Mouse (Mus musculus) CH12.LX (cell line): ENCODE measurements around the gene Glyatl3. TPM values are rescaled to one million over a fixed set of nuclear protein-coding genes. Genes with fewer than 3 reads are reported as not detected.

Experiments used
- DNase-seq: peaks from one replicate; pipeline ENCODE4 v3.0.0-alpha.2; 2013; ENCODE audit errors: extremely low read depth
- H3K27ac ChIP-seq: 2 replicates; pipeline ENCODE4 v1.5.1; 2012; ENCODE audit warnings: low read depth, mild to moderate bottlenecking, control low read depth, moderate library complexity; ENCODE audit not compliant: insufficient read depth
- H3K27me3 ChIP-seq: replicated peaks from 2 replicates; pipeline ENCODE3; 2012; ENCODE audit warnings: inconsistent platforms
- H3K36me3 ChIP-seq, 2 experiments: replicated peaks in 1 of 2; 2 replicates each; pipeline versions ENCODE3 to v1.6.1; 2012; ENCODE audit warnings: inconsistent platforms in 1 of 2, low read length in 1 of 2, mild to moderate bottlenecking in 1 of 2, mixed read lengths in 1 of 2, moderate library complexity in 1 of 2; ENCODE audit not compliant: control insufficient read depth in 1 of 2, insufficient read depth in 1 of 2
- H3K4me1 ChIP-seq, 2 experiments: 2 replicates each; pipeline ENCODE4 v1.6.1; 2012; ENCODE audit warnings: inconsistent platforms in 1 of 2, moderate library complexity in 1 of 2; ENCODE audit not compliant: insufficient read depth in 2 of 2, control insufficient read depth in 1 of 2
- H3K4me2 ChIP-seq: 2 replicates; pipeline ENCODE4 v1.6.1; 2012; ENCODE audit warnings: low read depth, mild to moderate bottlenecking, control low read depth; ENCODE audit not compliant: poor library complexity, insufficient read depth, severe bottlenecking
- H3K4me3 ChIP-seq, 3 experiments: fragments of 150-350 bp in 1 of 3; sonication (generic) in 1 of 3; replicated peaks in 1 of 3; 2 replicates each; pipeline versions ENCODE3 to v1.5.1; 2011 to 2012; ENCODE audit warnings: low read depth in 2 of 3, low read length in 2 of 3, mild to moderate bottlenecking in 2 of 3, moderate library complexity in 2 of 3, control low read depth in 1 of 3, improper control_type of control experiment in 1 of 3, inconsistent platforms in 1 of 3, mixed read lengths in 1 of 3; ENCODE audit not compliant: poor library complexity in 1 of 3
- H3K79me2 ChIP-seq: replicated peaks from 2 replicates; pipeline ENCODE4 v1.6.1; 2012; ENCODE audit warnings: mild to moderate bottlenecking, moderate library complexity; ENCODE audit not compliant: control insufficient read depth, poor library complexity, insufficient read depth, severe bottlenecking; ENCODE audit errors: extremely low read depth
- H3K9ac ChIP-seq: 2 replicates; pipeline ENCODE4 v1.6.1; 2012; ENCODE audit warnings: low read depth, mild to moderate bottlenecking, control low read depth, moderate library complexity; ENCODE audit not compliant: insufficient read depth
- H3K9me3 ChIP-seq: replicated peaks from 2 replicates; pipeline ENCODE3; 2012; ENCODE audit warnings: low read length, inconsistent platforms, mixed read lengths
- CTCF ChIP-seq, 2 experiments: IDR thresholded peaks in 1 of 2; conservative IDR thresholded peaks in 1 of 2; 2 replicates each; pipeline ENCODE4 v1.5.1; 2011 to 2012; ENCODE audit warnings: low read depth in 2 of 2, low read length in 2 of 2, improper control_type of control experiment in 1 of 2, inconsistent platforms in 1 of 2, mild to moderate bottlenecking in 1 of 2, moderate library complexity in 1 of 2
- ELF1 ChIP-seq: IDR thresholded peaks from 2 replicates; pipeline ENCODE4 v1.6.1; 2014; ENCODE audit warnings: low read depth, mild to moderate bottlenecking, inconsistent platforms, low read length, improper control_type of control experiment
- EP300 ChIP-seq: IDR thresholded peaks from 2 replicates; pipeline ENCODE4 v1.6.1; 2011; ENCODE audit warnings: low read length, improper control_type of control experiment
- GABPA ChIP-seq: IDR thresholded peaks from 2 replicates; pipeline ENCODE4 v1.6.1; 2012; ENCODE audit warnings: low read depth, low read length, improper control_type of control experiment, inconsistent platforms; ENCODE audit not compliant: insufficient replicate concordance
- IRF4 ChIP-seq: IDR thresholded peaks from 2 replicates; pipeline ENCODE4 v1.6.1; 2014; ENCODE audit warnings: low read depth, mild to moderate bottlenecking, inconsistent platforms, low read length, improper control_type of control experiment
- MAFK ChIP-seq: IDR thresholded peaks from 2 replicates; pipeline ENCODE4 v1.6.1; 2011; ENCODE audit warnings: low read length, improper control_type of control experiment; ENCODE audit not compliant: insufficient replicate concordance
- MEF2A ChIP-seq: IDR thresholded peaks from 2 replicates; pipeline ENCODE4 v1.6.1; 2014; ENCODE audit warnings: low read depth, mild to moderate bottlenecking, inconsistent platforms, low read length, improper control_type of control experiment, borderline replicate concordance
- MXI1 ChIP-seq: IDR thresholded peaks from 2 replicates; pipeline ENCODE4 v1.6.1; 2011; ENCODE audit warnings: mild to moderate bottlenecking, low read depth, low read length, improper control_type of control experiment
- MYC ChIP-seq: IDR thresholded peaks from 2 replicates; pipeline ENCODE4 v1.6.1; 2011; ENCODE audit warnings: low read depth, mild to moderate bottlenecking, improper control_type of control experiment, low read length
- NELFE ChIP-seq: IDR thresholded peaks from 2 replicates; pipeline ENCODE4 v1.6.1; 2011; ENCODE audit warnings: low read depth, low read length, improper control_type of control experiment
- PAX5 ChIP-seq: IDR thresholded peaks from 2 replicates; pipeline ENCODE4 v1.6.1; 2012; ENCODE audit warnings: low read length, inconsistent platforms, mixed read lengths
- RAD21 ChIP-seq: IDR thresholded peaks from 2 replicates; pipeline ENCODE4 v1.6.1; 2011; ENCODE audit warnings: low read depth, mild to moderate bottlenecking, low read length, improper control_type of control experiment, moderate library complexity
- SMC3 ChIP-seq: IDR thresholded peaks from 2 replicates; pipeline ENCODE4 v1.6.1; 2011; ENCODE audit warnings: low read depth, low read length, improper control_type of control experiment
- TBP ChIP-seq: conservative IDR thresholded peaks from 2 replicates; pipeline ENCODE4 v1.6.1; 2011; ENCODE audit warnings: low read depth, low read length, improper control_type of control experiment
- TCF12 ChIP-seq: IDR thresholded peaks from 2 replicates; pipeline ENCODE4 v1.6.1; 2014; ENCODE audit warnings: low read depth, mild to moderate bottlenecking, inconsistent platforms, low read length, improper control_type of control experiment
- UBTF ChIP-seq: IDR thresholded peaks from 2 replicates; pipeline ENCODE4 v1.6.1; 2012; ENCODE audit warnings: low read depth, mild to moderate bottlenecking, inconsistent platforms, low read length, improper control_type of control experiment, moderate library complexity
- USF1 ChIP-seq: IDR thresholded peaks from 2 replicates; pipeline ENCODE4 v1.6.1; 2014; ENCODE audit warnings: low read depth, mild to moderate bottlenecking, inconsistent platforms, low read length, improper control_type of control experiment
- USF2 ChIP-seq: conservative IDR thresholded peaks from 2 replicates; pipeline ENCODE4 v1.6.1; 2011; ENCODE audit warnings: low read depth, low read length, improper control_type of control experiment
- ZKSCAN1 ChIP-seq: IDR thresholded peaks from 2 replicates; pipeline ENCODE4 v1.6.1; 2012; ENCODE audit warnings: low read depth, inconsistent platforms, low read length, improper control_type of control experiment, borderline replicate concordance
- dilution Hi-C: fragments of 300-500 bp; cut with MboI; formaldehyde crosslinking; loops from 2 replicates; pipeline ENCODE4 v1.14.3; 2020; ENCODE audit warnings: low sequenced_read_pairs; ENCODE audit not compliant: extremely low pct_unique_long_range_greater_than_20kb, extremely low pct_ligation_motif_present
- in situ Hi-C: fragments of 300-500 bp; cut with MboI; formaldehyde crosslinking; loops from 3 replicates; pipeline ENCODE4 v1.14.3; 2019; ENCODE audit warnings: low sequenced_read_pairs, low pct_ligation_motif_present, low pct_unique_long_range_greater_than_20kb, mixed read lengths
- polyA plus RNA-seq: library from polyadenylated mRNA; unstranded; fragments of >175 nt; gene quantifications from 2 replicates; pipeline ENCODE4 v1.2.1, GENCODE M21; 2012; ENCODE audit warnings: low read depth; ENCODE audit not compliant: insufficient read length
- total RNA-seq, 2 experiments: library from RNA; depleted of rRNA; stranded (reverse); fragments of 300-350 nt in 1 of 2; fragments of >200 nt in 1 of 2; gene quantifications; 2 replicates each; pipeline ENCODE4 v1.2.3; 2012 to 2014

Glyatl3 gene
- total and polyA plus RNA-seq, 3 experiments = not detected

DNA sequence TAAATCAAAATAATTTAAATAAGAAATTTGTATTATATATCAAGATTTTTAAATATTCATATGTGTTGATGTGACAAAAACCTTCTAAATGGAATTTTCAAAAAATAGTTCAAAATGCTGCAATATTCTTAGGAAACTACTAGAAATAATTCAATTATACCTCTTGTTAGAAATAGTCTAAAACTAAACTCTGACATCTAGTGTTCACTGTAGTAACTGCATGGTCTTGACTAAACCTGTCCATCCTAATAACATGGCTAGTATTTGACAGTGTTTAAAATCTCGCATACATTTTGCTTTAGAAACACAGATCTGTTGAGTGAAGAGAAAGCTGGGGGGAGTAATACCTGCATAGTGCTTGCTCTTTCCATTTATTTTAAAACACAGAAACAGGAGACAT lies 17.3 kb downstream of the Glyatl3 start:
- H3K79me2 ChIP-seq = no peaks in the 10 kb centered on the region
- peaks cover 2% of the 10 kb centered on the region for H3K9me3 ChIP-seq
- TF ChIP-seq USF1 (no peak), GABPA (no peak), MEF2A (no peak), CTCF (conservative IDR thresholded peaks at IDR 0.05 in 1 of 2, IDR thresholded peaks at IDR 0.05 in 1 of 2; ENCODE audit: low read depth in 2 of 2, low read length in 2 of 2) (peak in 1 of 2 experiments; percentile 61; a peak in 2 of 4 replicates), TCF12 (no peak), SMC3 (peak; percentile 52), RAD21 (peak; percentile 61), MXI1 (no peak), UBTF (no peak), ELF1 (no peak), NELFE (no peak)
- dilution Hi-C loops (no loop called here), in situ Hi-C loops (no loop called here)
- H3K36me3 ChIP-seq = no peaks in the 10 kb centered on the region
- no peaks in the 10 kb centered on the region for H3K27me3 ChIP-seq
- H3K4me2 ChIP-seq = no peak overlapping the region
- H3K4me1 ChIP-seq = no peaks in the 10 kb centered on the region
- no peak overlapping the region for H3K9ac ChIP-seq
- no peak overlapping the region for H3K4me3 ChIP-seq
- peak; percentile 15 for DNase-seq
- H3K27ac ChIP-seq = no peak overlapping the region

DNA sequence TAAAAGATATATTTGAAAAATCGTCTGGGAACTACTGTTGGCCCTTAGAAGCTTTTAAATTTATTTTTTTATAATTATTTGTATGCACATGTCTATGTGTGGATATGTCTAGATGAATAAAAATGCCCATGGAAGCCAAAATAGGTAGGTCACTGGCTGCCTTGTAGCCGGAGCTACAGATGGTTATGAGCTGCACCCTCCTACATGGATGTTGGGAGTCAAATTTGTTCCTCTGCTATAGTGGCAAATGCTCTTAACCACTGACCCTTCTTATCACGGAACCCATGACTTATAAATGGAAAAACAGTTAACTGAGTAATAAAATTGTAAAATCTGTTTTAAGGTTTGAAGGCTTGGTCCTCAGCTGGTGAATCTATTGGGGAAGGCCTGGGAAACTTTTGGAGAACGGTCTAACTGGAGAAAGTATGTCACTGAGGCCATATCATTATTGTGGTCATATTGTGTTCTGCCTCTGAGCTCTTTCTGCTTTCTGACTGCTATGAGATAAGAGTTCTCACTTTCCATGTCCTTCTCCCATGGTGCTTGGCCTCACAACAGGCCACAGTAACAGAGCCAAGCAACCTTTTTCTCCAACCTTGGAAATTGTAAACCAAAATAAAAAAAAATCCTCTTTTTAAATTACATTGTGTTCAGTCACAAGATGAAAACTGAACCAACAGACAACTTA lies 26.2 kb downstream of the Glyatl3 start:
- H3K36me3 ChIP-seq = no peaks in the 10 kb centered on the region
- TF ChIP-seq MAFK (no peak), TBP (no peak), CTCF (conservative IDR thresholded peaks at IDR 0.05 in 1 of 2, IDR thresholded peaks at IDR 0.05 in 1 of 2; ENCODE audit: low read depth in 2 of 2, low read length in 2 of 2) (no peak), ZKSCAN1 (no peak), NELFE (no peak), MXI1 (no peak), MYC (no peak), PAX5 (no peak), MEF2A (no peak), IRF4 (no peak), EP300 (no peak), USF2 (no peak)
- H3K4me1 ChIP-seq = no peaks in the 10 kb centered on the region
- no peak overlapping the region for H3K4me2 ChIP-seq
- in situ Hi-C loops = no loop called here
- no peak overlapping the region for H3K27ac ChIP-seq
- dilution Hi-C loops = no loop called here
- no peak overlapping the region for H3K4me3 ChIP-seq
- H3K27me3 ChIP-seq = no peaks in the 10 kb centered on the region
- no peak overlapping the region for H3K9ac ChIP-seq
- H3K79me2 ChIP-seq = no peaks in the 10 kb centered on the region
- H3K9me3 ChIP-seq = peaks cover 7% of the 10 kb centered on the region
- no peak for DNase-seq
